Mouse (Mus musculus) CH12.LX (cell line): ENCODE measurements around the gene Tmem219. TPM values are rescaled to one million over a fixed set of nuclear protein-coding genes. Genes with fewer than 3 reads are reported as not detected.
A peak's percentile ranks its signal among the peaks of the same experiment; 100 is the strongest.

ENCODE experiments used
- DNase-seq: peaks from one replicate; pipeline ENCODE4 v3.0.0-alpha.2; 2013; ENCODE audit errors: extremely low read depth
- H3K27ac ChIP-seq: 2 replicates; pipeline ENCODE4 v1.5.1; 2012; ENCODE audit warnings: low read depth, mild to moderate bottlenecking, control low read depth, moderate library complexity; ENCODE audit not compliant: insufficient read depth
- H3K27me3 ChIP-seq: replicated peaks from 2 replicates; pipeline ENCODE3; 2012; ENCODE audit warnings: inconsistent platforms
- H3K36me3 ChIP-seq, 2 experiments: replicated peaks in 1 of 2; 2 replicates each; pipeline versions ENCODE3 to v1.6.1; 2012; ENCODE audit warnings: inconsistent platforms in 1 of 2, low read length in 1 of 2, mild to moderate bottlenecking in 1 of 2, mixed read lengths in 1 of 2, moderate library complexity in 1 of 2; ENCODE audit not compliant: control insufficient read depth in 1 of 2, insufficient read depth in 1 of 2
- H3K4me1 ChIP-seq, 2 experiments: 2 replicates each; pipeline ENCODE4 v1.6.1; 2012; ENCODE audit warnings: inconsistent platforms in 1 of 2, moderate library complexity in 1 of 2; ENCODE audit not compliant: insufficient read depth in 2 of 2, control insufficient read depth in 1 of 2
- H3K4me2 ChIP-seq: 2 replicates; pipeline ENCODE4 v1.6.1; 2012; ENCODE audit warnings: low read depth, mild to moderate bottlenecking, control low read depth; ENCODE audit not compliant: poor library complexity, insufficient read depth, severe bottlenecking
- H3K4me3 ChIP-seq, 3 experiments: fragments of 150-350 bp in 1 of 3; sonication (generic) in 1 of 3; replicated peaks in 1 of 3; 2 replicates each; pipeline versions ENCODE3 to v1.5.1; 2011 to 2012; ENCODE audit warnings: low read depth in 2 of 3, low read length in 2 of 3, mild to moderate bottlenecking in 2 of 3, moderate library complexity in 2 of 3, control low read depth in 1 of 3, improper control_type of control experiment in 1 of 3, inconsistent platforms in 1 of 3, mixed read lengths in 1 of 3; ENCODE audit not compliant: poor library complexity in 1 of 3
- H3K79me2 ChIP-seq: replicated peaks from 2 replicates; pipeline ENCODE4 v1.6.1; 2012; ENCODE audit warnings: mild to moderate bottlenecking, moderate library complexity; ENCODE audit not compliant: control insufficient read depth, poor library complexity, insufficient read depth, severe bottlenecking; ENCODE audit errors: extremely low read depth
- H3K9ac ChIP-seq: 2 replicates; pipeline ENCODE4 v1.6.1; 2012; ENCODE audit warnings: low read depth, mild to moderate bottlenecking, control low read depth, moderate library complexity; ENCODE audit not compliant: insufficient read depth
- H3K9me3 ChIP-seq: replicated peaks from 2 replicates; pipeline ENCODE3; 2012; ENCODE audit warnings: low read length, inconsistent platforms, mixed read lengths
- CHD1 ChIP-seq: IDR thresholded peaks from 2 replicates; pipeline ENCODE4 v1.6.1; 2012; ENCODE audit warnings: low read depth, low read length, improper control_type of control experiment, inconsistent platforms
- CHD2 ChIP-seq: IDR thresholded peaks from 2 replicates; pipeline ENCODE4 v1.6.1; 2011; ENCODE audit warnings: low read length, improper control_type of control experiment
- CTCF ChIP-seq, 2 experiments: IDR thresholded peaks in 1 of 2; conservative IDR thresholded peaks in 1 of 2; 2 replicates each; pipeline ENCODE4 v1.5.1; 2011 to 2012; ENCODE audit warnings: low read depth in 2 of 2, low read length in 2 of 2, improper control_type of control experiment in 1 of 2, inconsistent platforms in 1 of 2, mild to moderate bottlenecking in 1 of 2, moderate library complexity in 1 of 2
- E2F4 ChIP-seq: IDR thresholded peaks from 2 replicates; pipeline ENCODE4 v1.6.1; 2011; ENCODE audit warnings: low read depth, low read length, improper control_type of control experiment; ENCODE audit not compliant: insufficient replicate concordance
- ELF1 ChIP-seq: IDR thresholded peaks from 2 replicates; pipeline ENCODE4 v1.6.1; 2014; ENCODE audit warnings: low read depth, mild to moderate bottlenecking, inconsistent platforms, low read length, improper control_type of control experiment
- EP300 ChIP-seq: IDR thresholded peaks from 2 replicates; pipeline ENCODE4 v1.6.1; 2011; ENCODE audit warnings: low read length, improper control_type of control experiment
- ETS1 ChIP-seq: conservative IDR thresholded peaks from 2 replicates; pipeline ENCODE4 v1.6.1; 2012; ENCODE audit warnings: low read depth, mild to moderate bottlenecking, inconsistent platforms, low read length, improper control_type of control experiment, moderate library complexity
- GABPA ChIP-seq: IDR thresholded peaks from 2 replicates; pipeline ENCODE4 v1.6.1; 2012; ENCODE audit warnings: low read depth, low read length, improper control_type of control experiment, inconsistent platforms; ENCODE audit not compliant: insufficient replicate concordance
- HCFC1 ChIP-seq: IDR thresholded peaks from 2 replicates; pipeline ENCODE4 v1.6.1; 2012; ENCODE audit warnings: low read depth, mild to moderate bottlenecking, inconsistent platforms, low read length, improper control_type of control experiment
- JUND ChIP-seq: conservative IDR thresholded peaks from 2 replicates; pipeline ENCODE4 v1.6.1; 2011; ENCODE audit warnings: low read depth, low read length, improper control_type of control experiment
- MAZ ChIP-seq: IDR thresholded peaks from 2 replicates; pipeline ENCODE4 v1.6.1; 2012; ENCODE audit warnings: low read depth, mild to moderate bottlenecking, inconsistent platforms, low read length, improper control_type of control experiment, moderate library complexity
- MXI1 ChIP-seq: IDR thresholded peaks from 2 replicates; pipeline ENCODE4 v1.6.1; 2011; ENCODE audit warnings: mild to moderate bottlenecking, low read depth, low read length, improper control_type of control experiment
- MYC ChIP-seq: IDR thresholded peaks from 2 replicates; pipeline ENCODE4 v1.6.1; 2011; ENCODE audit warnings: low read depth, mild to moderate bottlenecking, improper control_type of control experiment, low read length
- NELFE ChIP-seq: IDR thresholded peaks from 2 replicates; pipeline ENCODE4 v1.6.1; 2011; ENCODE audit warnings: low read depth, low read length, improper control_type of control experiment
- NRF1 ChIP-seq: IDR thresholded peaks from 2 replicates; pipeline ENCODE4 v1.6.1; 2014; ENCODE audit warnings: low read depth, mild to moderate bottlenecking, inconsistent platforms, low read length, improper control_type of control experiment, moderate library complexity
- PAX5 ChIP-seq: IDR thresholded peaks from 2 replicates; pipeline ENCODE4 v1.6.1; 2012; ENCODE audit warnings: low read length, inconsistent platforms, mixed read lengths
- POLR2A ChIP-seq: IDR thresholded peaks from 2 replicates; pipeline ENCODE4 v1.6.1; 2011; ENCODE audit warnings: low read depth, mild to moderate bottlenecking, improper control_type of control experiment, low read length
- SIN3A ChIP-seq: IDR thresholded peaks from 2 replicates; pipeline ENCODE4 v1.6.1; 2012; ENCODE audit warnings: low read length, improper control_type of control experiment, inconsistent platforms
- SMC3 ChIP-seq: IDR thresholded peaks from 2 replicates; pipeline ENCODE4 v1.6.1; 2011; ENCODE audit warnings: low read depth, low read length, improper control_type of control experiment
- USF1 ChIP-seq: IDR thresholded peaks from 2 replicates; pipeline ENCODE4 v1.6.1; 2014; ENCODE audit warnings: low read depth, mild to moderate bottlenecking, inconsistent platforms, low read length, improper control_type of control experiment
- ZC3H11A ChIP-seq: IDR thresholded peaks from 2 replicates; pipeline ENCODE4 v1.6.1; 2012; ENCODE audit warnings: low read depth, mild to moderate bottlenecking, inconsistent platforms, low read length, improper control_type of control experiment
- ZMIZ1 ChIP-seq: IDR thresholded peaks from 2 replicates; pipeline ENCODE4 v1.6.1; 2012; ENCODE audit warnings: low read depth, mild to moderate bottlenecking, inconsistent platforms, low read length, improper control_type of control experiment
- dilution Hi-C: fragments of 300-500 bp; cut with MboI; formaldehyde crosslinking; loops from 2 replicates; pipeline ENCODE4 v1.14.3; 2020; ENCODE audit warnings: low sequenced_read_pairs; ENCODE audit not compliant: extremely low pct_unique_long_range_greater_than_20kb, extremely low pct_ligation_motif_present
- in situ Hi-C: fragments of 300-500 bp; cut with MboI; formaldehyde crosslinking; loops from 3 replicates; pipeline ENCODE4 v1.14.3; 2019; ENCODE audit warnings: low sequenced_read_pairs, low pct_ligation_motif_present, low pct_unique_long_range_greater_than_20kb, mixed read lengths
- polyA plus RNA-seq: library from polyadenylated mRNA; unstranded; fragments of >175 nt; gene quantifications from 2 replicates; pipeline ENCODE4 v1.2.1, GENCODE M21; 2012; ENCODE audit warnings: low read depth; ENCODE audit not compliant: insufficient read length
- total RNA-seq, 2 experiments: library from RNA; depleted of rRNA; stranded (reverse); fragments of 300-350 nt in 1 of 2; fragments of >200 nt in 1 of 2; gene quantifications; 2 replicates each; pipeline ENCODE4 v1.2.3; 2012 to 2014

Tmem219 gene
- total and polyA plus RNA-seq, 3 experiments = 33.4 to 43.2 (median 37.4) TPM

- dilution Hi-C loops = no loop called here
- H3K9ac ChIP-seq = no peak overlapping the region
- H3K4me2 ChIP-seq = no peak overlapping the region
Measured at GRCm38 (mm10) chr7:126950647-126951615, 28.2 kb upstream of the Tmem219 start.

GRCm38 (mm10) chr7:126949793-126950646, 27.3 kb upstream of the Tmem219 start, which contains the start of gene Sez6l2:
Gene Sez6l2, plus strand, starts transcription at chr7:126950563.
- Histone ChIP-seq H3K9ac (no peak within 1 kb of the TSS), H3K4me1 (peaks cover 10 to 61% of the 10 kb centered on the region in 2 experiments), H3K9me3 (peaks cover 6% of the 10 kb centered on the region), H3K27ac (no peak within 1 kb of the TSS), H3K4me2 (no peak within 1 kb of the TSS), H3K79me2 (no peaks in the 10 kb centered on the region), H3K36me3 (peaks cover 27 to 85% of the 10 kb centered on the region in 2 experiments), H3K4me3 (no peak within 1 kb of the TSS), H3K27me3 (no peaks in the 10 kb centered on the region)
- in situ Hi-C loops (loop anchor here (5.0 kb wide), 1 partner anchor 32 kb away; no protein-coding TSS in a partner anchor), dilution Hi-C loops (no loop called here)
- DNase-seq = no peak
- TF ChIP-seq CHD2 = no peak
- no peak for TF ChIP-seq ZMIZ1
- peak; percentile 58 for TF ChIP-seq SIN3A
- peak; percentile 37; the same call in 1 of the 2 replicates for TF ChIP-seq MXI1

More at GRCm38 (mm10) chr7:126950647-126951615, 28.2 kb upstream of the Tmem219 start:
- Histone ChIP-seq H3K27ac (no peak overlapping the region), H3K36me3 (peaks cover 22 to 86% of the 10 kb centered on the region in 2 experiments), H3K9me3 (peaks cover 6% of the 10 kb centered on the region), H3K79me2 (no peaks in the 10 kb centered on the region), H3K4me3 (no peak overlapping the region), H3K27me3 (no peaks in the 10 kb centered on the region), H3K4me1 (peaks cover 10 to 65% of the 10 kb centered on the region in 2 experiments)
- no peak for TF ChIP-seq CTCF (conservative IDR thresholded peaks at IDR 0.05 in 1 of 2, IDR thresholded peaks at IDR 0.05 in 1 of 2; ENCODE audit: low read depth in 2 of 2, low read length in 2 of 2)
- no peak for TF ChIP-seq POLR2A
- no peak for TF ChIP-seq ETS1
- no peak for TF ChIP-seq SMC3
- TF ChIP-seq MYC = no peak
- no peak for TF ChIP-seq PAX5
- no peak for DNase-seq
- in situ Hi-C loops = no loop called here

DNA sequence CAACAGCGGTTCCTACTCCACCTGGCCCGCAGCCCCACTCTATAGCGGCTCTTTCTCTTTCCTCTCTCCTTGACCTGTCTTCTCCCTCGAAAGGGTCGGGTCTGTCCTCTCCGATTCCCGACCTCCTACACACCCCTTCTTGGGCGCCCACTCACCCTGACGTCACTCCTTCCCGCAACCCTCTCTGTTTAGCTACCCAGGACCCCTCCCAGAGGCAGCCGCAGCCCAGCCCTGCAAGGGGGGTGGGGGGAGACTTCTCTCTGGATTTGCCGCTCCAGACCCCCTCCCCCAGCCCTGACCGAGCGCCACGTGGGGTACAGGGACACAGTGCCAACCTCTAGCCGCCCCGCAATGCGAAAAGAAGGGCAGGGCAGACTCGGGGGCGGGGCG, 26.7 kb upstream of the Tmem219 start, which contains the start of gene Asphd1:
TSS of gene Asphd1 (minus strand) at position 180 of the 390 bp plus-strand sequence.
- no peak within 1 kb of the TSS for H3K9ac ChIP-seq
- TF ChIP-seq E2F4 (no peak), ELF1 (no peak), MYC (no peak), GABPA (no peak), CHD1 (no peak), NELFE (no peak), EP300 (no peak), JUND (no peak), USF1 (no peak), MAZ (no peak), NRF1 (no peak), POLR2A (no peak), ZC3H11A (no peak), ETS1 (no peak), HCFC1 (no peak), MXI1 (no peak), ZMIZ1 (no peak)

More for the DNA sequence above, 26.7 kb upstream of the Tmem219 start, which contains the start of gene Asphd1:
- H3K36me3 ChIP-seq = peaks cover 32 to 86% of the 10 kb centered on the region in 2 experiments
- no peak within 1 kb of the TSS for H3K4me2 ChIP-seq
- H3K79me2 ChIP-seq = no peaks in the 10 kb centered on the region
- no peaks in the 10 kb centered on the region for H3K27me3 ChIP-seq
- no peak for DNase-seq
- H3K27ac ChIP-seq = no peak within 1 kb of the TSS
- no peak within 1 kb of the TSS for H3K4me3 ChIP-seq
- peaks cover 6% of the 10 kb centered on the region for H3K9me3 ChIP-seq
- in situ Hi-C loops = loop anchor here (5.0 kb wide), 1 partner anchor 33 kb away; no protein-coding TSS in a partner anchor
- H3K4me1 ChIP-seq = peaks cover 10 to 62% of the 10 kb centered on the region in 2 experiments
- dilution Hi-C loops = no loop called here
